ENCODE assay signal across 9 mouse cellular contexts in genomic region chr13:56221995-56222848, GRCm38 (mm10). TPM values are rescaled to one million over a fixed set of nuclear protein-coding genes. Genes with fewer than 3 reads are reported as not detected.
A peak's percentile ranks its signal among the peaks of the same experiment; 100 is the strongest.
DNase-seq lines count a peak whose midpoint lies in the region; ATAC-seq and TF ChIP-seq lines count a peak whose summit lies in the region.
"Had no signal": no experiment of that assay in that cellular context is flagged by ENCODE, and none has a peak within 500 bp of the region (broad histone marks: within the 10 kb centered on the region; RNA-seq: fewer than 3 reads in every experiment).

No protein-coding gene starts in this region.

- WGBS in hindbrain, embryonic 15.5 days = 2% methylated on average over 50 of the region's 50 CpGs
- WGBS in limb, embryonic 15.5 days = 9% methylated on average over 50 of the region's 50 CpGs

- 0 out of 2 replicates have a peak overlapping the region, but pooled peaks have one; percentile 8 for H3K9ac ChIP-seq in hindbrain, embryonic 15.5 days
- peak overlapping the region; percentile 3; the same call in 1 of the 2 replicates for H3K9ac ChIP-seq in limb, embryonic 15.5 days

- no peaks in the 10 kb centered on the region for H3K4me1 ChIP-seq in embryonic fibroblast, embryonic 13.5 days (ENCODE audit: control insufficient read depth, insufficient read depth, low read length)
- peaks cover 33% of the 10 kb centered on the region for H3K4me1 ChIP-seq in hindbrain, embryonic 15.5 days (replicated peaks)
- H3K4me1 ChIP-seq in limb, embryonic 15.5 days = peaks cover 31% of the 10 kb centered on the region

- H3K36me3 ChIP-seq in hindbrain, embryonic 15.5 days = no peaks in the 10 kb centered on the region
- no peaks in the 10 kb centered on the region for H3K36me3 ChIP-seq in limb, embryonic 15.5 days

- no peak overlapping the region for H3K27ac ChIP-seq in embryonic fibroblast, embryonic 13.5 days (ENCODE audit: insufficient read depth, low read length)
- 0 out of 2 replicates have a peak overlapping the region, but pooled peaks have one; percentile 16 for H3K27ac ChIP-seq in hindbrain, embryonic 15.5 days (replicated peaks)
- no peak overlapping the region for H3K27ac ChIP-seq in limb, embryonic 15.5 days

- H3K27me3 ChIP-seq in hindbrain, embryonic 15.5 days = peaks cover 49% of the 10 kb centered on the region
- H3K27me3 ChIP-seq in limb, embryonic 15.5 days = peaks cover 65% of the 10 kb centered on the region

- peak overlapping the region; percentile 27; the same call in 1 of the 2 replicates for H3K4me3 ChIP-seq in embryonic fibroblast, embryonic 13.5 days (ENCODE audit: insufficient read depth, low read length)
- H3K4me3 ChIP-seq in hindbrain, embryonic 15.5 days = peak overlapping the region; percentile 27
- H3K4me3 ChIP-seq in limb, embryonic 15.5 days = peak overlapping the region; percentile 42

- H3K4me2 ChIP-seq in hindbrain, embryonic 15.5 days = peak overlapping the region; percentile 56
- H3K4me2 ChIP-seq in limb, embryonic 15.5 days = peak overlapping the region; percentile 93

- ATAC-seq in hindbrain, embryonic 15.5 days (ENCODE audit: low FRiP score, low read depth) = peak; percentile 60; the same call in 1 of the 2 replicates
- no peak for ATAC-seq in limb, embryonic 15.5 days (ENCODE audit: insufficient number of reproducible peaks, low FRiP score, low TSS enrichment, low read depth)
- ATAC-seq: Patski had no signal

- no peaks in the 10 kb centered on the region for H3K9me3 ChIP-seq in hindbrain, embryonic 15.5 days
- H3K9me3 ChIP-seq in limb, embryonic 15.5 days = no peaks in the 10 kb centered on the region

- peak; percentile 28 for DNase-seq in layer of hippocampus, adult 11-12 months (ENCODE audit: low spot score)
- no peak for DNase-seq in layer of hippocampus, adult 9-10 months (ENCODE audit: low spot score)
- DNase-seq in right cerebral cortex, postnatal 36 days (ENCODE audit: low spot score in 2 of 2) = peak; percentile 17
- DNase-seq in cerebellum, adult 9-10 months = no peak
- DNase-seq in spleen, postnatal 36 days (ENCODE audit: low spot score in 2 of 2) = no peak

- TF ChIP-seq CTCF in embryonic fibroblast, embryonic 13.5 days (IDR thresholded peaks at IDR 0.05; ENCODE audit: borderline replicate concordance, insufficient read depth, low read length) = no peak

- no peak for TF ChIP-seq POLR2A in embryonic fibroblast, embryonic 13.5 days (IDR thresholded peaks at IDR 0.05; ENCODE audit: low read depth, low read length)

RNA-seq across cellular contexts. Expression of gene Neurog1, which starts 29.7 kb away (rescaled TPM):
- polyA plus RNA-seq in embryonic fibroblast, embryonic 13.5 days (2011; ENCODE audit: insufficient read length, low read depth, missing spikeins) = not detected in 2 replicates
- 1.5 and 16.1 TPM in 2 replicates for polyA plus RNA-seq in hindbrain, embryonic 15.5 days (2015; fragmentation: Nextera tagmentation; extraction: Ambion mirVana)
- polyA plus RNA-seq in limb, embryonic 15.5 days (2015; fragmentation: Nextera tagmentation; extraction: Ambion mirVana) = not detected in 2 replicates

RNA-seq across cellular contexts. Expression of gene Tifab, which starts 43.5 kb away (rescaled TPM):
- not detected in 2 replicates for polyA plus RNA-seq in embryonic fibroblast, embryonic 13.5 days (2011; ENCODE audit: insufficient read length, low read depth, missing spikeins)
- polyA plus RNA-seq in hindbrain, embryonic 15.5 days (2015; fragmentation: Nextera tagmentation; extraction: Ambion mirVana) = 0.95 and 1.4 TPM in 2 replicates
- 3.2 and 3.8 TPM in 2 replicates for polyA plus RNA-seq in limb, embryonic 15.5 days (2015; fragmentation: Nextera tagmentation; extraction: Ambion mirVana)
- polyA plus RNA-seq: Patski had no signal

Comparison
In these comparisons a context has a peak if more than half of its experiments do, and no peak if none do; other contexts are left out.
1. DNase-seq: peak in layer of hippocampus, adult 11-12 months (single experiment) and right cerebral cortex, postnatal 36 days (2 of 2); none in layer of hippocampus, adult 9-10 months (single experiment), cerebellum, adult 9-10 months (single experiment) and spleen, postnatal 36 days (0 of 2).
2. Peak in every context shown above with its lines, with median percentiles within 50 percentile points of each other: H3K4me3 ChIP-seq.